ENCODE assay signal across 19 mouse cellular contexts in genomic region chr3:107756481-107756866, GRCm38 (mm10). TPM values are rescaled to one million over a fixed set of nuclear protein-coding genes. Genes with fewer than 3 reads are reported as not detected.
DNase-seq lines count a peak whose midpoint lies in the region; TF ChIP-seq lines count a peak whose summit lies in the region.
"Had no signal": no experiment of that assay in that cellular context is flagged by ENCODE, and none has a peak within 500 bp of the region (broad histone marks: within the 10 kb centered on the region; RNA-seq: fewer than 3 reads in every experiment).

No protein-coding gene starts in this region.

- peak overlapping the region; percentile 88 for H3K4me2 ChIP-seq in myocyte (ENCODE audit: low read depth)
- H3K4me2 ChIP-seq: embryonic facial prominence, embryonic 15.5 days; forebrain, embryonic 15.5 days; heart, embryonic 13.5 days; hindbrain, embryonic 13.5 days had no signal

- intact Hi-C loops in gastrocnemius, adult 2 months (cut with DNase I): loop anchor here (2.0 kb wide), 1 partner anchor 106 kb away; no protein-coding TSS in a partner anchor
- intact Hi-C loops in gastrocnemius, postnatal 36 days (cut with DNase I): no loop called here

- peak overlapping the region; percentile 98 for H3K4me3 ChIP-seq in gastrocnemius, adult 2 months
- H3K4me3 ChIP-seq in layer of hippocampus, adult 2 months: no peak overlapping the region
- peak overlapping the region; percentile 78 for H3K4me3 ChIP-seq in myocyte
- H3K4me3 ChIP-seq: embryonic facial prominence, embryonic 15.5 days; forebrain, embryonic 15.5 days; heart, embryonic 13.5 days; hindbrain, embryonic 13.5 days had no signal

- peak overlapping the region; percentile 97 for H3K27ac ChIP-seq in gastrocnemius, adult 2 months
- H3K27ac ChIP-seq in layer of hippocampus, adult 2 months: 0 out of 2 replicates have a peak overlapping the region, but pooled peaks have one; percentile 37
- H3K27ac ChIP-seq: embryonic facial prominence, embryonic 15.5 days; heart, embryonic 13.5 days; hindbrain, embryonic 13.5 days; hindbrain, postnatal 0 days had no signal

- no peaks in the 10 kb centered on the region for H3K27me3 ChIP-seq in myocyte (ENCODE audit: control insufficient read depth, insufficient read depth, insufficient read length)
- H3K27me3 ChIP-seq: embryonic facial prominence, embryonic 15.5 days; forebrain, embryonic 15.5 days; Patski had no signal

- peaks cover 43% of the 10 kb centered on the region for H3K36me3 ChIP-seq in myocyte (ENCODE audit: control insufficient read depth, insufficient read depth)
- H3K36me3 ChIP-seq: forebrain, embryonic 15.5 days; hindbrain, embryonic 13.5 days had no signal

- no peak for TF ChIP-seq CTCF in gastrocnemius, adult 2 months (IDR thresholded peaks at IDR 0.05)
- no peak for TF ChIP-seq CTCF in layer of hippocampus, adult 2 months (conservative IDR thresholded peaks at IDR 0.05)

- H3K79me2 ChIP-seq in myocyte (ENCODE audit: control insufficient read depth, insufficient read depth): peaks cover 53% of the 10 kb centered on the region

- no peak for TF ChIP-seq POLR2A in myocyte (IDR thresholded peaks at IDR 0.05; ENCODE audit: insufficient read length, low read depth)

- peak; percentile 34 for DNase-seq in cerebellum, adult 11-12 months
- DNase-seq in cerebellum, adult 11 months: no peak
- DNase-seq in gastrocnemius, adult 2 months: no peak
- no peak for DNase-seq in gastrocnemius, postnatal 36 days
- DNase-seq in layer of hippocampus, adult 2 months (ENCODE audit: low spot score in 2 of 2): no peak
- no peak for DNase-seq in layer of hippocampus, adult 8-10 months (ENCODE audit: low spot score in 2 of 2)
- no peak for DNase-seq in frontal cortex, adult 2 months (ENCODE audit: extremely low spot score in 1 of 2, low spot score in 1 of 2)
- DNase-seq: adrenal gland, postnatal 14 days; gastrocnemius, postnatal 14 days; heart, postnatal 4 days; kidney, adult 11 months; kidney, adult 9 months had no signal

- no peak overlapping the region for H3ac ChIP-seq in myocyte (ENCODE audit: control insufficient read depth, insufficient read length)

TF ChIP-seq in myocyte, 11 proteins besides CTCF, POLR2A, EP300 and RAD21:
- no peak for TF ChIP-seq MYOD1 (IDR thresholded peaks at IDR 0.05; ENCODE audit: control insufficient read depth in 1 of 3, insufficient read length in 2 of 3, low read depth in 2 of 3)
- TF ChIP-seq CEBPB (IDR thresholded peaks at IDR 0.05; ENCODE audit: insufficient read depth, poor library complexity, severe bottlenecking): no peak
- no peak for TF ChIP-seq SRF (IDR thresholded peaks at IDR 0.05; ENCODE audit: control insufficient read depth, insufficient read length, low read depth)
- no peak for TF ChIP-seq TCF12 (IDR thresholded peaks at IDR 0.05; ENCODE audit: insufficient read depth, poor library complexity, severe bottlenecking)
- TF ChIP-seq MYOG (IDR thresholded peaks at IDR 0.05; ENCODE audit: control insufficient read depth in 1 of 3, insufficient read depth in 1 of 3, insufficient read length in 2 of 3, low read depth in 2 of 3): no peak
- no peak for TF ChIP-seq POLR2AphosphoS2 (IDR thresholded peaks at IDR 0.05; ENCODE audit: insufficient read length, low read depth)
- no peak for TF ChIP-seq MAX (IDR thresholded peaks at IDR 0.05; ENCODE audit: low read depth)
- TF ChIP-seq REST (IDR thresholded peaks at IDR 0.05; ENCODE audit: insufficient read depth, insufficient read length): no peak

RNA-seq across cellular contexts. Expression of gene Csf1, which starts 3.8 kb away (rescaled TPM):
- 1 to 10 TPM; 7.9 to 8.5 TPM for total RNA-seq in gastrocnemius, adult 2 months (2021)
- total RNA-seq in gastrocnemius, postnatal 36 days (2021): 1 to 10 TPM; 6.0 to 9.7 TPM
- 10 to 100 TPM; 20.4 to 20.5 TPM for total RNA-seq in layer of hippocampus, adult 2 months (2021)
- total RNA-seq in layer of hippocampus, adult 8-10 months (2022): 10 to 100 TPM; 24.9 to 58.2 (median 39.9) TPM
- polyA plus RNA-seq in myocyte (2012; fragmentation: generic; extraction: Trizol): 68.1 TPM
- polyA plus RNA-seq in frontal cortex, adult 2 months (2012; rRNA removed): 14.1 and 14.5 TPM in 2 replicates
